Mouse (Mus musculus) midbrain, embryonic 13.5 days (tissue): ENCODE measurements around the gene Strbp. TPM values are rescaled to one million over a fixed set of nuclear protein-coding genes. Genes with fewer than 3 reads are reported as not detected.
"Not testable (repeated sequence)": the region's sequence is repeated elsewhere in the genome, so short reads cannot be mapped to it uniquely, and the experiment has no call there.

Experiments used
- ATAC-seq: fragments of 200-750 bp; cut with Nextera tagmentation; 2 replicates; pipeline ENCODE4 v1.8.0; 2017; ENCODE audit warnings: mild to moderate bottlenecking, moderate TSS enrichment, moderate library complexity
- H3K27ac ChIP-seq: fragments of 300-500 bp; sonication (generic); 2 replicates; pipeline ENCODE4 v1.5.1; 2015; ENCODE audit warnings: inconsistent platforms, mild to moderate bottlenecking, moderate library complexity
- H3K27me3 ChIP-seq: fragments of 300-500 bp; sonication (generic); 2 replicates; pipeline ENCODE4 v1.6.1; 2015; ENCODE audit warnings: mild to moderate bottlenecking, inconsistent platforms
- H3K36me3 ChIP-seq: fragments of 300-500 bp; sonication (generic); 2 replicates; pipeline ENCODE4 v1.6.1; 2015; ENCODE audit warnings: mild to moderate bottlenecking, inconsistent platforms
- H3K4me1 ChIP-seq: fragments of 300-500 bp; sonication (generic); replicated peaks from 2 replicates; pipeline ENCODE4 v1.6.1; 2015; ENCODE audit warnings: inconsistent platforms
- H3K4me2 ChIP-seq: fragments of 300-500 bp; sonication (generic); replicated peaks from 2 replicates; pipeline ENCODE4 v1.6.1; 2015; ENCODE audit warnings: moderate library complexity, mild to moderate bottlenecking, inconsistent platforms
- H3K4me3 ChIP-seq: fragments of 300-500 bp; sonication (generic); replicated peaks from 2 replicates; pipeline ENCODE4 v1.5.1; 2015; ENCODE audit warnings: mild to moderate bottlenecking, inconsistent platforms
- H3K9ac ChIP-seq: fragments of 300-500 bp; sonication (generic); replicated peaks from 2 replicates; pipeline ENCODE4 v1.6.1; 2015; ENCODE audit warnings: mild to moderate bottlenecking, inconsistent platforms
- H3K9me3 ChIP-seq: fragments of 300-500 bp; sonication (generic); 2 replicates; pipeline ENCODE4 v1.6.1; 2016; ENCODE audit warnings: mild to moderate bottlenecking, inconsistent platforms
- WGBS: fragments of 180-500 bp; shearing (Covaris S2); methylation state at CpG from one replicate; pipeline ENCODE4 v1.1.7; 2015; 5-methylcytosine and 5-hydroxymethylcytosine counted together
- polyA plus RNA-seq: library from polyadenylated mRNA; unstranded; fragments of >200 nt; fragmentation: Nextera tagmentation; extraction: Ambion mirVana; gene quantifications from 2 replicates; pipeline ENCODE4 v1.2.1, GENCODE M21; 2015

Gene Strbp
- polyA plus RNA-seq, 1 experiment from 2014 or later, result 123 TPM

- H3K9ac ChIP-seq, result no peak overlapping the region
- no peaks in the 10 kb centered on the region for H3K27me3 ChIP-seq
- ATAC-seq, result no peak
- H3K4me3 ChIP-seq, result no peak overlapping the region
- no peaks in the 10 kb centered on the region for H3K9me3 ChIP-seq
- H3K4me1 ChIP-seq, result peaks cover 10% of the 10 kb centered on the region
- H3K27ac ChIP-seq, result no peak overlapping the region
- WGBS, result 91% methylated on average over 4 of the region's 4 CpGs
- peaks cover 41% of the 10 kb centered on the region for H3K36me3 ChIP-seq
- H3K4me2 ChIP-seq, result no peak overlapping the region
These were observed 192.3 kb downstream of the Strbp start for GRCm38 (mm10) chr2:37511134-37511901.

GRCm38 (mm10) chr2:37505856-37506255, 197.8 kb downstream of the Strbp start:
- not testable (repeated sequence) for H3K4me3 ChIP-seq, H3K27me3 ChIP-seq, H3K27ac ChIP-seq, H3K4me2 ChIP-seq, H3K4me1 ChIP-seq, H3K9ac ChIP-seq, ATAC-seq, H3K9me3 ChIP-seq
- 97% methylated on average over 2 of the region's 2 CpGs for WGBS
- peaks cover 43% of the 10 kb centered on the region for H3K36me3 ChIP-seq

GRCm38 (mm10) chr2:37497321-37497720, 206.3 kb downstream of the Strbp start:
- H3K9me3 ChIP-seq, result no peaks in the 10 kb centered on the region
- no peak overlapping the region for H3K27ac ChIP-seq
- no peak overlapping the region for H3K9ac ChIP-seq
- H3K36me3 ChIP-seq, result peaks cover 55% of the 10 kb centered on the region
- no peak overlapping the region for H3K4me3 ChIP-seq
- 98% methylated on average over 4 of the region's 4 CpGs for WGBS
- H3K4me2 ChIP-seq, result no peak overlapping the region
- ATAC-seq, result no peak
- H3K4me1 ChIP-seq, result no peaks in the 10 kb centered on the region
- no peaks in the 10 kb centered on the region for H3K27me3 ChIP-seq

- H3K9me3 ChIP-seq, result no peaks in the 10 kb centered on the region
- H3K4me2 ChIP-seq, result no peak overlapping the region
- H3K9ac ChIP-seq, result no peak overlapping the region
- peaks cover 65% of the 10 kb centered on the region for H3K36me3 ChIP-seq
- H3K27me3 ChIP-seq, result no peaks in the 10 kb centered on the region
- WGBS, result 96% methylated on average over 2 of the region's 2 CpGs
- no peak for ATAC-seq
- H3K4me3 ChIP-seq, result no peak overlapping the region
- no peak overlapping the region for H3K27ac ChIP-seq
- no peaks in the 10 kb centered on the region for H3K4me1 ChIP-seq
These were observed 214.7 kb downstream of the Strbp start for GRCm38 (mm10) chr2:37488956-37489355.

GRCm38 (mm10) chr2:37486408-37486807, 217.3 kb downstream of the Strbp start:
- Histone ChIP-seq H3K4me3 (no peak overlapping the region), H3K4me1 (no peaks in the 10 kb centered on the region), H3K27ac (no peak overlapping the region), H3K27me3 (no peaks in the 10 kb centered on the region), H3K4me2 (no peak overlapping the region), H3K9me3 (no peaks in the 10 kb centered on the region), H3K9ac (no peak overlapping the region), H3K36me3 (peaks cover 59% of the 10 kb centered on the region)
- ATAC-seq, result no peak

- WGBS, result 92% methylated on average over 1 of the region's 1 CpGs
- Histone ChIP-seq H3K4me2 (no peak overlapping the region), H3K9ac (no peak overlapping the region), H3K4me1 (no peaks in the 10 kb centered on the region), H3K9me3 (no peaks in the 10 kb centered on the region), H3K27ac (no peak overlapping the region), H3K4me3 (no peak overlapping the region), H3K36me3 (peaks cover 55% of the 10 kb centered on the region), H3K27me3 (no peaks in the 10 kb centered on the region)
- ATAC-seq, result no peak
These were observed 218.3 kb downstream of the Strbp start for GRCm38 (mm10) chr2:37485370-37485769.

- no peak for ATAC-seq
- no peaks in the 10 kb centered on the region for H3K4me1 ChIP-seq
- peaks cover 43% of the 10 kb centered on the region for H3K36me3 ChIP-seq
- no peak overlapping the region for H3K27ac ChIP-seq
- WGBS, result 88% methylated on average over 2 of the region's 2 CpGs
- no peak overlapping the region for H3K4me2 ChIP-seq
- no peak overlapping the region for H3K4me3 ChIP-seq
- no peak overlapping the region for H3K9ac ChIP-seq
- H3K27me3 ChIP-seq, result no peaks in the 10 kb centered on the region
- no peaks in the 10 kb centered on the region for H3K9me3 ChIP-seq
These were observed 219.5 kb downstream of the Strbp start for GRCm38 (mm10) chr2:37484165-37484564.

- Histone ChIP-seq H3K4me2 (no peak overlapping the region), H3K9me3 (no peaks in the 10 kb centered on the region), H3K27me3 (no peaks in the 10 kb centered on the region), H3K4me3 (no peak overlapping the region), H3K27ac (no peak overlapping the region), H3K36me3 (peaks cover 57% of the 10 kb centered on the region), H3K9ac (no peak overlapping the region), H3K4me1 (no peaks in the 10 kb centered on the region)
- ATAC-seq, result no peak
- whole genome bisulfite sequencing, result 95% methylated on average over 2 of the region's 2 CpGs
These were observed 223.6 kb downstream of the Strbp start for GRCm38 (mm10) chr2:37480039-37480438.

GRCm38 (mm10) chr2:37479559-37479958, 224.1 kb downstream of the Strbp start:
- ATAC-seq, result no peak
- no peaks in the 10 kb centered on the region for H3K9me3 ChIP-seq
- H3K36me3 ChIP-seq, result peaks cover 56% of the 10 kb centered on the region
- no peaks in the 10 kb centered on the region for H3K27me3 ChIP-seq
- no peaks in the 10 kb centered on the region for H3K4me1 ChIP-seq
- no peak overlapping the region for H3K9ac ChIP-seq
- H3K27ac ChIP-seq, result no peak overlapping the region
- H3K4me2 ChIP-seq, result no peak overlapping the region
- no peak overlapping the region for H3K4me3 ChIP-seq

GRCm38 (mm10) chr2:37466266-37466665, 237.4 kb downstream of the Strbp start:
- no peak overlapping the region for H3K4me3 ChIP-seq
- peaks cover 14% of the 10 kb centered on the region for H3K36me3 ChIP-seq
- H3K4me2 ChIP-seq, result no peak overlapping the region
- no peaks in the 10 kb centered on the region for H3K4me1 ChIP-seq
- no peak overlapping the region for H3K27ac ChIP-seq
- H3K9me3 ChIP-seq, result no peaks in the 10 kb centered on the region
- H3K9ac ChIP-seq, result no peak overlapping the region
- 97% methylated on average over 4 of the region's 4 CpGs for WGBS
- no peaks in the 10 kb centered on the region for H3K27me3 ChIP-seq
- ATAC-seq, result no peak

- Histone ChIP-seq H3K9ac (no peak overlapping the region), H3K9me3 (no peaks in the 10 kb centered on the region), H3K4me3 (no peak overlapping the region), H3K27me3 (no peaks in the 10 kb centered on the region), H3K4me1 (no peaks in the 10 kb centered on the region), H3K36me3 (0 out of 2 replicates have a peak, but pooled peaks cover 9% of the 10 kb centered on the region), H3K4me2 (no peak overlapping the region), H3K27ac (no peak overlapping the region)
- WGBS, result over 99% methylated on average over 4 of the region's 4 CpGs
- no peak for ATAC-seq
These were observed 243.0 kb downstream of the Strbp start for GRCm38 (mm10) chr2:37460707-37461106.

- no peaks in the 10 kb centered on the region for H3K27me3 ChIP-seq
- H3K4me2 ChIP-seq, result peak overlapping the region; percentile 74
- H3K9me3 ChIP-seq, result no peaks in the 10 kb centered on the region
- H3K9ac ChIP-seq, result peak overlapping the region; percentile 90
- under 1% methylated on average over 24 of the region's 24 CpGs for WGBS
- H3K4me1 ChIP-seq, result peaks cover 19% of the 10 kb centered on the region
- peak; percentile 89 for ATAC-seq
- peak overlapping the region; percentile 71 for H3K4me3 ChIP-seq
- no peaks in the 10 kb centered on the region for H3K36me3 ChIP-seq
- peak overlapping the region; percentile 83 for H3K27ac ChIP-seq
These were observed 251.3 kb downstream of the Strbp start for GRCm38 (mm10) chr2:37452376-37452760.
